Mouse (Mus musculus) embryonic facial prominence, embryonic 12.5 days (tissue): Measurements from ENCODE around the gene Acoxl. TPM values are rescaled to one million over a fixed set of nuclear protein-coding genes. Genes with fewer than 3 reads are reported as not detected.
A peak's percentile ranks its signal among the peaks of the same experiment; 100 is the strongest.

Source experiments
- ATAC-seq: fragments of 200-750 bp; cut with Nextera tagmentation; 2 replicates; pipeline ENCODE4 v1.8.0; 2017; ENCODE audit not compliant: insufficient number of reproducible peaks, insufficient read depth, low FRiP score, low TSS enrichment
- H3K27ac ChIP-seq: fragments of 300-500 bp; sonication (generic); 2 replicates; pipeline ENCODE4 v1.5.1; 2016; ENCODE audit warnings: mild to moderate bottlenecking
- H3K27me3 ChIP-seq: fragments of 300-500 bp; sonication (generic); 2 replicates; pipeline ENCODE4 v1.6.1; 2016; ENCODE audit warnings: mild to moderate bottlenecking, moderate library complexity
- H3K36me3 ChIP-seq: fragments of 300-500 bp; sonication (generic); 2 replicates; pipeline ENCODE4 v1.6.1; 2016; ENCODE audit warnings: mild to moderate bottlenecking
- H3K4me1 ChIP-seq: fragments of 300-500 bp; sonication (generic); 2 replicates; pipeline ENCODE4 v1.6.1; 2016
- H3K4me2 ChIP-seq: fragments of 300-500 bp; sonication (generic); replicated peaks from 2 replicates; pipeline ENCODE4 v1.6.1; 2016; ENCODE audit warnings: mild to moderate bottlenecking, moderate library complexity
- H3K4me3 ChIP-seq: fragments of 300-500 bp; sonication (generic); 2 replicates; pipeline ENCODE4 v1.5.1; 2016; ENCODE audit warnings: mild to moderate bottlenecking
- H3K9ac ChIP-seq: fragments of 300-500 bp; sonication (generic); 2 replicates; pipeline ENCODE4 v1.6.1; 2016; ENCODE audit warnings: mild to moderate bottlenecking, moderate library complexity
- H3K9me3 ChIP-seq: fragments of 300-500 bp; sonication (generic); 2 replicates; pipeline ENCODE4 v1.6.1; 2016; ENCODE audit warnings: mild to moderate bottlenecking, moderate library complexity
- WGBS: fragments of 180-500 bp; shearing (Covaris S2); methylation state at CpG from one replicate; pipeline ENCODE4 v1.1.7; 2016; 5-methylcytosine and 5-hydroxymethylcytosine counted together
- polyA plus RNA-seq: library from polyadenylated mRNA; unstranded; fragments of >200 nt; fragmentation: Nextera tagmentation; extraction: Ambion mirVana; gene quantifications from 2 replicates; pipeline ENCODE4 v1.2.1, GENCODE M21; 2016

Acoxl gene
- polyA plus RNA-seq, 1 experiment from 2014 or later, result 0.13 TPM

DNA sequence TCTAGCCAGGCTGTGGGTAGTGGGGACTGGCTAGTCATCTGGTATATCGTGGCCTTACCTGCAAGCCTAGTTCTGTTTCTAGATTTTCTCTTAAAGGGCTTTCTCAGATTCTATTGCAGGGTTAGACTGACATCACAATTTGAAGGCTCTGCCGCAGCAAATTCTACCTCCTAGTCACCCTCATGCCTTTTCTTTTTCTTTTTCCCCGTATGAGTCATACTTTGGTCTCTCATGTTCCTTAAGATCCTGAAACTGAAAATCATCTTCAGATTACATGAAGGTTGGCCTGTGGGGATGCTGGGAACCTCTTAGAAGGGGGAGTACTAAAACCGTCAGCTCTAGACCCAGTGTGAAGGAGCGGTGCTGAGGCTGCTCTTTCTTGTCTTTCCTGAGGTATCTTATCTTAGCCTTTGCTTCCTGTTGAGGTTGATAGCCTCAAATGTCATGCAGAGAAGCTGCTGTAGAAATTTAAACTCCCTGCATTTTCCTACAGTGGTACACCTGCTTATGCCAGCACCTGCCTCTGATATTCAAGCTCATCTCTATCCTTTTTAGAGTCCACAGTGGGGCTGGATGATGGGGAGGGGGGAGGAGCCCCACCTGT lies 84.5 kb downstream of the Acoxl start:
- Histone ChIP-seq H3K4me1 (peaks cover 38% of the 10 kb centered on the region), H3K36me3 (no peaks in the 10 kb centered on the region), H3K27ac (no peak overlapping the region), H3K4me2 (no peak overlapping the region), H3K9ac (no peak overlapping the region), H3K9me3 (no peaks in the 10 kb centered on the region), H3K27me3 (no peaks in the 10 kb centered on the region), H3K4me3 (no peak overlapping the region)
- no peak for ATAC-seq
- 66% methylated on average over 5 of the region's 5 CpGs for WGBS

DNA sequence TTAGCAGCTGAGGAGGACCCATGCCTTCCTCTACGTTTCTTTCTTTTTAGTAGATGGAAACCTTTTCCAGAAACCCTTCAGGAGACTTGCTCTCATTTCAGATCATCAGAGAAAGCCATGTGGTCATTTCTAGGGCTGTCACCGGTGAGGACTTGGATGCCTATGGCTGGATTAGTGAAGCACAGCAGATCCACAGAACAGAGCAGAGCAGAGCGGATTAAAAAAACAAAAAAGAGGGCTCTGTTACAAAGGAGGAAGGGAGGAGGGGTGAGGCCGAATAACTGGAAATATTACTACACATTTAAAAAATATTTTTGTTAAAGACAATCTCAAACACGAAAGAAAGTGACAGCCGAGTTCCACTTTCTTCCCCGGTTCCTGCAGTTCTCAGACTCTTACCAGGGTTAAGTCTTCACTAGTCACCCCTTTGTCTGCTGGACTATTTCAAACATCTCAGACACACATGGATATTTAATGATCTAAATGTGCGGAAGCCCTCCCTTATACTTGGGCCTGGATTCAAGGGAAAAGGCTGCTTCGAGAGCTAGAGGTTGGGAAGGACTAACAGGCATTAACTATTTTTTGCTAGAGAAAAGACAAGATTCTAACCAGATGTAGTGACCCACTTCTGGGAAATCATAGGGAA lies 88.1 kb downstream of the Acoxl start:
- no peak for ATAC-seq
- no peaks in the 10 kb centered on the region for H3K9me3 ChIP-seq
- no peaks in the 10 kb centered on the region for H3K27me3 ChIP-seq
- H3K4me3 ChIP-seq, result no peak overlapping the region
- peaks cover 39% of the 10 kb centered on the region for H3K4me1 ChIP-seq
- no peak overlapping the region for H3K9ac ChIP-seq
- H3K27ac ChIP-seq, result 0 out of 2 replicates have a peak overlapping the region, but pooled peaks have one; percentile 30
- no peaks in the 10 kb centered on the region for H3K36me3 ChIP-seq
- H3K4me2 ChIP-seq, result no peak overlapping the region
- 57% methylated on average over 9 of the region's 9 CpGs for WGBS

DNA sequence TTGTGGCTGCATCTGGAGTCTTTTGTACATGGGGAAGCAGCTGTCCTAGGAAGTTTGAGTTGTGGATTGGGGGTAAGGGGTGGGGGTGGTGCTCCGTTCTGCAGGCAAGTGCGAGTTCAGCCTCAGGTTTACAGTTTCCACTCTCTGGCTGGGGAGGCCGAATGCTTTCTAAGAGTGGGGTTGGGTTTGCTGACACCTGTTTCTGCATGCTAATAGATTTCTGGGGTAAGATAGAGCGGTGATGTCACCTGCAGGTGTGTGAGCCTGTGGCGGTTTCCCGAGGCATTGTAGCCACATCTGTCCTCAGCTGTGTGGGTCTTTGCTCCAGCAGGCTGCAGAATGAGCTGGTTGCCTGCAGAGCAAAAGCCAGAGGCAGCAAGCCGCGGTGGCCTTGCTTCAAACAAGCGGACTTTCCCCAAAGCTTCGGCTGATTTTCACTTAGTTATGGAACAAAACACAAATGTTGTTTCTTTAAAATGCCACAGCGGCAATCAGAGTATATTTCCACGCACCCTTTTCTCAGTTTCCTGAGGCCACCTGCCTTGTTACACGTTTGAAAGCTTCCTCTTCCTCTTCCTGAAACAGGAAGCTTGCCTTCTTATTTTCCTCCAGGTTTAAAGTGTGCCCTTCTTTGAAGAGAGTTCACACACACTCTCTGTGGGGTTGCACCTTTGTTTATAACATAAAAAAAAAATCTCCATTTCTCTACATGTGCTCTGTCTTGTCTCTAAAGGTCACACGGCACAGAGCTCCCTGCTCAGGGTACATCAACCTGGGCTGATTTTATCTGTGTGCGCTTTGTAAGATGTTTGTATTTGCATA lies 89.0 kb downstream of the Acoxl start:
- peak overlapping the region; percentile 5; the same call in 1 of the 2 replicates for H3K4me2 ChIP-seq
- H3K27ac ChIP-seq, result peak overlapping the region; percentile 30; the same call in 1 of the 2 replicates
- H3K36me3 ChIP-seq, result no peaks in the 10 kb centered on the region
- H3K27me3 ChIP-seq, result no peaks in the 10 kb centered on the region
- H3K9ac ChIP-seq, result no peak overlapping the region; the same call in 1 of the 2 replicates
- no peak overlapping the region for H3K4me3 ChIP-seq
- H3K9me3 ChIP-seq, result no peaks in the 10 kb centered on the region
- 31% methylated on average over 15 of the region's 15 CpGs for WGBS
- ATAC-seq, result no peak
- H3K4me1 ChIP-seq, result peaks cover 31% of the 10 kb centered on the region

- H3K4me1 ChIP-seq, result peaks cover 26% of the 10 kb centered on the region
- ATAC-seq, result 0 out of 2 replicates have a peak, but pooled peaks have one; percentile 22
Observed at GRCm38 (mm10) chr2:127928279-127928678, 89.6 kb downstream of the Acoxl start.

GRCm38 (mm10) chr2:127928871-127929270 lies 90.2 kb downstream of the Acoxl start:
- Histone ChIP-seq H3K27me3 (no peaks in the 10 kb centered on the region), H3K9me3 (no peaks in the 10 kb centered on the region), H3K27ac (no peak overlapping the region), H3K9ac (no peak overlapping the region), H3K36me3 (no peaks in the 10 kb centered on the region), H3K4me1 (peaks cover 26% of the 10 kb centered on the region), H3K4me3 (no peak overlapping the region), H3K4me2 (no peak overlapping the region)
- WGBS, result 56% methylated on average over 4 of the region's 4 CpGs
- ATAC-seq, result no peak

More at GRCm38 (mm10) chr2:127928279-127928678, 89.6 kb downstream of the Acoxl start:
- H3K27ac ChIP-seq, result peak overlapping the region; percentile 30; the same call in 1 of the 2 replicates
- H3K4me2 ChIP-seq, result no peak overlapping the region
- no peak overlapping the region; the same call in 1 of the 2 replicates for H3K9ac ChIP-seq
- no peaks in the 10 kb centered on the region for H3K36me3 ChIP-seq
- 34% methylated on average over 5 of the region's 5 CpGs for WGBS
- no peaks in the 10 kb centered on the region for H3K9me3 ChIP-seq
- no peak overlapping the region for H3K4me3 ChIP-seq
- no peaks in the 10 kb centered on the region for H3K27me3 ChIP-seq

GRCm38 (mm10) chr2:127929939-127930715 lies 91.5 kb downstream of the Acoxl start:
- H3K36me3 ChIP-seq, result no peaks in the 10 kb centered on the region
- H3K27ac ChIP-seq, result no peak overlapping the region
- H3K4me1 ChIP-seq, result peaks cover 26% of the 10 kb centered on the region
- H3K9ac ChIP-seq, result no peak overlapping the region
- H3K4me3 ChIP-seq, result no peak overlapping the region
- no peak for ATAC-seq
- WGBS, result 65% methylated on average over 6 of the region's 6 CpGs
- H3K27me3 ChIP-seq, result no peaks in the 10 kb centered on the region
- H3K9me3 ChIP-seq, result no peaks in the 10 kb centered on the region
- no peak overlapping the region for H3K4me2 ChIP-seq

GRCm38 (mm10) chr2:127931576-127931975 lies 92.9 kb downstream of the Acoxl start:
- no peaks in the 10 kb centered on the region for H3K27me3 ChIP-seq
- H3K9me3 ChIP-seq, result no peaks in the 10 kb centered on the region
- H3K4me2 ChIP-seq, result no peak overlapping the region
- H3K27ac ChIP-seq, result no peak overlapping the region
- H3K4me3 ChIP-seq, result no peak overlapping the region
- WGBS, result 77% methylated on average over 4 of the region's 4 CpGs
- H3K36me3 ChIP-seq, result no peaks in the 10 kb centered on the region
- no peak overlapping the region for H3K9ac ChIP-seq
- peaks cover 17% of the 10 kb centered on the region for H3K4me1 ChIP-seq
- ATAC-seq, result no peak

DNA sequence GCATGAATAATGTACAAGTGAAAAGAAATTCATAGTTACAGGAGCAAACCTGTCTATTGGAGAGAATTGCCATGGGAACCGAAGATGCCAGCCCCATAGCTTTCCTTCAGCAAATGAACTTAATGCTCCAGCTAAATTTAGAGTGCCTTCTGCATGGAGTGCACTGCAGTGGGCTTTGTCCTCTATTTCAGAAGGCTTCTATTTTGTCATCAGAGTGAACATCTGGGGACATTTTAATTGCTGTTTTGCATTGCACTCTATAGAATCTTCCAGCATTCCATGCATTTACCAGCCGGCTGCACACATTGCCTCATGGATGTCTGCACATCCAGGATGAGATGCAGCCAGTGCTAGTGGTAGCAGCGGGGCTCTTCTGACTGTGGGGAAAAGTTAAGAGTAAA lies 94.9 kb downstream of the Acoxl start:
- Histone ChIP-seq H3K27ac (no peak overlapping the region), H3K4me1 (peaks cover 2% of the 10 kb centered on the region), H3K4me3 (no peak overlapping the region), H3K4me2 (no peak overlapping the region), H3K9ac (no peak overlapping the region), H3K27me3 (no peaks in the 10 kb centered on the region), H3K36me3 (no peaks in the 10 kb centered on the region), H3K9me3 (no peaks in the 10 kb centered on the region)
- no peak for ATAC-seq
- 84% methylated on average over 3 of the region's 3 CpGs for WGBS

GRCm38 (mm10) chr2:127937079-127937478 lies 98.4 kb downstream of the Acoxl start:
- Histone ChIP-seq H3K27ac (no peak overlapping the region), H3K27me3 (no peaks in the 10 kb centered on the region), H3K9ac (no peak overlapping the region), H3K4me2 (no peak overlapping the region), H3K9me3 (no peaks in the 10 kb centered on the region), H3K4me1 (no peaks in the 10 kb centered on the region), H3K4me3 (no peak overlapping the region), H3K36me3 (no peaks in the 10 kb centered on the region)
- WGBS, result 95% methylated on average over 3 of the region's 3 CpGs
- no peak for ATAC-seq

GRCm38 (mm10) chr2:127939206-127939605 lies 100.5 kb downstream of the Acoxl start:
- Histone ChIP-seq H3K36me3 (no peaks in the 10 kb centered on the region), H3K27me3 (no peaks in the 10 kb centered on the region), H3K4me1 (no peaks in the 10 kb centered on the region), H3K4me2 (no peak overlapping the region), H3K27ac (no peak overlapping the region), H3K9ac (no peak overlapping the region), H3K4me3 (no peak overlapping the region), H3K9me3 (no peaks in the 10 kb centered on the region)
- ATAC-seq, result no peak
- 89% methylated on average over 2 of the region's 2 CpGs for WGBS

DNA sequence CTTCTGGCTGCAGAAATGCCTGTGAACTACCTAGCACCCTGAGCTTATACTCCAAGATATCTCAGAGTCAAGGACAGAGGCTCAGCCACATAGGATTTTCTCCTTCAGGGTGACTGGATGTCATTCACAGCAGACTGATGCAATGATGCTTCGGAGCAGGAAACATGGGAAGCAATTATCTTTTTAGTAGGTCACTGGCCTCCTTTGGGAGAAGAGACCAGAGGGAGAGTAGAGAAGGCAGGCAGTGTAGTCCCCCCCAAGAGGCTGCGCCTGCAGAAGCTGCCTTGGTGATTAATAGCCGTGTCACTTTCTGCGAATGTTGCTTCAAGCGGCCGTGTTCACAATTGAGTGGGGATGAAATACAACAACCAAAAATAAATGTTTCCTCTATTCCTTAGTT lies 121.9 kb downstream of the Acoxl start:
- Histone ChIP-seq H3K9ac (no peak overlapping the region), H3K27ac (no peak overlapping the region), H3K4me3 (no peak overlapping the region), H3K27me3 (no peaks in the 10 kb centered on the region), H3K36me3 (no peaks in the 10 kb centered on the region), H3K9me3 (no peaks in the 10 kb centered on the region), H3K4me1 (0 out of 2 replicates have a peak, but pooled peaks cover 5% of the 10 kb centered on the region), H3K4me2 (no peak overlapping the region)
- no peak for ATAC-seq
- WGBS, result 48% methylated on average over 6 of the region's 6 CpGs
